Mouse (Mus musculus) stomach, embryonic 15.5 days (tissue): Measurements from ENCODE around the gene Gm6588. TPM values are rescaled to one million over a fixed set of nuclear protein-coding genes. Genes with fewer than 3 reads are reported as not detected.
A peak's percentile ranks its signal among the peaks of the same experiment; 100 is the strongest.

Experiments
- ATAC-seq: fragments of 200-750 bp; cut with Nextera tagmentation; 2 replicates; pipeline ENCODE4 v1.8.0; 2017; ENCODE audit warnings: low read depth, moderate number of reproducible peaks, moderate TSS enrichment; ENCODE audit not compliant: insufficient read depth, low FRiP score
- H3K27ac ChIP-seq: fragments of 300-500 bp; sonication (generic); 2 replicates; pipeline ENCODE4 v1.5.1; 2015; ENCODE audit warnings: mild to moderate bottlenecking, inconsistent platforms
- H3K27me3 ChIP-seq: fragments of 300-500 bp; sonication (generic); replicated peaks from 2 replicates; pipeline ENCODE4 v1.6.1; 2015; ENCODE audit warnings: inconsistent platforms
- H3K36me3 ChIP-seq: fragments of 300-500 bp; sonication (generic); 2 replicates; pipeline ENCODE4 v1.6.1; 2015; ENCODE audit warnings: inconsistent platforms
- H3K4me1 ChIP-seq: fragments of 300-500 bp; sonication (generic); 2 replicates; pipeline ENCODE4 v1.6.1; 2015; ENCODE audit warnings: inconsistent platforms
- H3K4me2 ChIP-seq: fragments of 300-500 bp; sonication (generic); 2 replicates; pipeline ENCODE4 v1.6.1; 2015; ENCODE audit warnings: mild to moderate bottlenecking, inconsistent platforms
- H3K4me3 ChIP-seq: fragments of 300-500 bp; sonication (generic); replicated peaks from 2 replicates; pipeline ENCODE4 v1.5.1; 2015; ENCODE audit warnings: inconsistent platforms
- H3K9ac ChIP-seq: fragments of 300-500 bp; sonication (generic); 2 replicates; pipeline ENCODE4 v1.6.1; 2015; ENCODE audit warnings: inconsistent platforms
- H3K9me3 ChIP-seq: fragments of 300-500 bp; sonication (generic); 2 replicates; pipeline ENCODE4 v1.6.1; 2016; ENCODE audit warnings: inconsistent platforms
- WGBS: fragments of 180-500 bp; shearing (Covaris S2); methylation state at CpG from one replicate; pipeline ENCODE4 v1.1.7; 2015; 5-methylcytosine and 5-hydroxymethylcytosine counted together
- polyA plus RNA-seq: library from polyadenylated mRNA; unstranded; fragments of >200 nt; fragmentation: Nextera tagmentation; extraction: Ambion mirVana; gene quantifications from 2 replicates; pipeline ENCODE4 v1.2.1, GENCODE M21; 2015

Gm6588 gene
- polyA plus RNA-seq, 1 experiment from 2014 or later = 0.08 TPM

DNA sequence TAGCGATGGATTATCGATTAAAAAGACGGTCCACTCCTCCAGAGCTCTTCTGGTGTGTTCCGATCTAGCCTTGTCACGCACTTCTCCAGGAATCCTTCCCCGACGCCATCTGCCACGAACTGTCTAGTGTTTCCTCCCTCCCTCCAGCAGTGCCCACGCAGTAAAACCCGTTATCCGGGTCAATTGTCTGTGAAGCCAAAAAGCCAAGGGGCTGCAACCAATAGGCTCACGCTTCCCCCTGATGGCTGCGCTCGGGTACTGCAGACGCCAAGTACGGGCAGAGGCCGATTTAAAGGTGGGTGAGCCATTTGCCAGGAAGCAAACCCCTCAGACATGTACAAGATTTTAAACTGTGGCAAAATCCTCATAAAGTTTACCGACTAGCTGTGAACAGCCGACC, 20.3 kb upstream of the Gm6588 start:
- H3K9me3 ChIP-seq = no peaks in the 10 kb centered on the region
- H3K27ac ChIP-seq = no peak overlapping the region
- no peaks in the 10 kb centered on the region for H3K36me3 ChIP-seq
- H3K4me3 ChIP-seq = no peak overlapping the region
- H3K27me3 ChIP-seq = peaks cover 17% of the 10 kb centered on the region
- no peak for ATAC-seq
- no peaks in the 10 kb centered on the region for H3K4me1 ChIP-seq
- WGBS = 16% methylated on average over 19 of the region's 19 CpGs
- peak overlapping the region; percentile 14; the same call in 1 of the 2 replicates for H3K4me2 ChIP-seq
- no peak overlapping the region for H3K9ac ChIP-seq

DNA sequence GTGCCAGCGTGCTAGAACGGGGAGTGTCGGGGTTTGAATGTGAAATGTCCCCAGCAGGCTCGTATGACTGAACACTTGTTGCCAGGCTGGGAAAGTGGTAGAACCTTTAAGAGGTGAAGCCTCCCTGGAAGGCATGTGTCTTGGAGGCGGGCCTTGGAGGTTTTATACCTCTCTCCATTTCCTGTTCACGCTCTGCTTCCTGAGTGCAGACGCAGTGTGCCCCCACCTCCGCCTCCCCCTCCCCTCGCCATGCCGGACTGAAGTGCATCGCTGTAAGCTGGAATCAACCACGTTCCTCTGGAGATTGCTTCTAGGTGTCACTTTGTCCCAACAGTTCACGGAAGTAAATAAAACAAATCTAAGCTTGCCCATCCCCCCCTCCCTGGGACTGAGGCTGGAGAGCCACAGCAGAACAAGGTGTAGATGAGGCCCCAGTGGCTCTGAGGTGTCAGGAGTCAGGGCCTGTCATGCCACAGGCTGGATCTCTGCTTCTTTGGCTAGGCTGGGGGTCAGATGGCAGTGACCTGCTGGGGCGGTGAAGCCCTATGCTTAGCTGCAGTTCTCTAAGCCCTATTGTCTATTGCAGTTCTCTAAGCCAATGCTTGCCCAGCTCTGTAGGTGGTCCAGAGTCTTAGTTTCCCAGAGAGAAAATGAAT, 18.0 kb upstream of the Gm6588 start:
- Histone ChIP-seq H3K27me3 (peaks cover 11% of the 10 kb centered on the region), H3K4me3 (no peak overlapping the region), H3K9me3 (no peaks in the 10 kb centered on the region), H3K36me3 (no peaks in the 10 kb centered on the region), H3K4me1 (no peaks in the 10 kb centered on the region), H3K27ac (no peak overlapping the region), H3K4me2 (peak overlapping the region; percentile 26; the same call in 1 of the 2 replicates), H3K9ac (no peak overlapping the region)
- 21% methylated on average over 14 of the region's 14 CpGs for WGBS
- no peak for ATAC-seq

DNA sequence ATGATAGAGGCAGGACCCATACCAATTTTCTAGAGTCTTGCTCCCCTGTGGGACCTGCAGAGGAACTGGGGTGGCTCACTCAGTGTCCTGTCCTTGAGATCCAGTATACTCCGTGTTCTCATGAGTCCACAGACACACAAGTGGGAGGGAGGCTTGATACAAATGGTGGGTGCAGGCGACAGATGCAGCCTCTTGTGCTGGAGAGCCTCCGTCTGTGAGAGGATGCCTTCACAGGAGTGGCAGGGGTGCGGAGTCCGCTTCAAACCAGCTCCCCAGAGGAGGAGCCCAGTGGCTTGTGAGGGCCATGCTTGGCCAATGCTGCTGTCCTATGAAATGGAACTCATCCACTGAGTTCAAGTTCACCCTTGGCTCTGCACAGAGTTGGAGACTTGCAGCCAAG, 17.2 kb upstream of the Gm6588 start:
- ATAC-seq = no peak
- no peak overlapping the region for H3K27ac ChIP-seq
- no peak overlapping the region for H3K4me3 ChIP-seq
- no peaks in the 10 kb centered on the region for H3K4me1 ChIP-seq
- H3K9ac ChIP-seq = no peak overlapping the region
- H3K9me3 ChIP-seq = no peaks in the 10 kb centered on the region
- H3K27me3 ChIP-seq = peaks cover 11% of the 10 kb centered on the region
- 79% methylated on average over 5 of the region's 5 CpGs for WGBS
- H3K4me2 ChIP-seq = no peak overlapping the region
- no peaks in the 10 kb centered on the region for H3K36me3 ChIP-seq

DNA sequence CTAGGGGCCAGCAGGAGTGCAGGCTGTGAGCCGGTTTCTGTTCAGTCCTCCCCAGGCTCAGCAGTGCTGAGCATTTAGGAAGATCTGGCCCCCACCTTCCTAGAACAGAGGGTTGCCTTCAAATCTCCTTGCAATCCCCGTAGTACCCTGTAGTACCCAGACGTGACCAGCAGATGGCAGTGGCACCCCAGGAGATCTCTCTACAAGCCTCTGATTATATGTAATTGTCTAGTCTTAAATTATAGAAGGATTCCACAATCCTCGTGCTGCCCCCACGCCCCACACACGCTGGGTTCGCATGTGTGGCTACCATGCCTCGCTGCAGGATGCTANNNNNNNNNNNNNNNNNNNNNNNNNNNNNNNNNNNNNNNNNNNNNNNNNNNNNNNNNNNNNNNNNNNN, 16.2 kb upstream of the Gm6588 start:
- Histone ChIP-seq H3K4me3 (no peak overlapping the region), H3K27me3 (peaks cover 11% of the 10 kb centered on the region), H3K9ac (no peak overlapping the region), H3K27ac (no peak overlapping the region), H3K36me3 (no peaks in the 10 kb centered on the region), H3K9me3 (no peaks in the 10 kb centered on the region), H3K4me2 (no peak overlapping the region), H3K4me1 (no peaks in the 10 kb centered on the region)
- WGBS = 2% methylated on average over 8 of the region's 8 CpGs
- no peak for ATAC-seq

DNA sequence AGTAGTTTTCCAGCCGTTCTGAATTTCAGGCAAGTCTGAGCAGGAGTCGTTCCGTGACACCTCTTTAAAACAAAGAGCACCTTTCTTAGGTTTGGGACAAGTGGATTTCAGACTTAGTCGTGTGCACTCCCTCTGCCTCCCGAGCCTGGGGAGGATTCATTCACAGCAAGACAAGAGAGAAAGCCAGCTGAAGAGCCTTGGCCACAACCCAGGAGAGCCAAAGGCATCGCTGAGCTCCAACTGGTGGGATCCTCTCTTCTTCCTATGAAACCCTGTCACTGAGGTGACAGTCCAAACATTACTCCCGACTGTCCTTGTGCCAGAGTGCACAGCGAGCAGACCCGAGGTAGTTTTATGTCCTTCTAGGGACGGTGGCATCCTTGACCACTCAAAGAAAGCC, 10.7 kb upstream of the Gm6588 start:
- H3K27me3 ChIP-seq = no peaks in the 10 kb centered on the region
- no peaks in the 10 kb centered on the region for H3K9me3 ChIP-seq
- H3K4me2 ChIP-seq = no peak overlapping the region
- no peak overlapping the region for H3K4me3 ChIP-seq
- H3K27ac ChIP-seq = no peak overlapping the region
- H3K36me3 ChIP-seq = no peaks in the 10 kb centered on the region
- 49% methylated on average over 10 of the region's 10 CpGs for WGBS
- H3K9ac ChIP-seq = no peak overlapping the region
- no peaks in the 10 kb centered on the region for H3K4me1 ChIP-seq
- ATAC-seq = no peak

DNA sequence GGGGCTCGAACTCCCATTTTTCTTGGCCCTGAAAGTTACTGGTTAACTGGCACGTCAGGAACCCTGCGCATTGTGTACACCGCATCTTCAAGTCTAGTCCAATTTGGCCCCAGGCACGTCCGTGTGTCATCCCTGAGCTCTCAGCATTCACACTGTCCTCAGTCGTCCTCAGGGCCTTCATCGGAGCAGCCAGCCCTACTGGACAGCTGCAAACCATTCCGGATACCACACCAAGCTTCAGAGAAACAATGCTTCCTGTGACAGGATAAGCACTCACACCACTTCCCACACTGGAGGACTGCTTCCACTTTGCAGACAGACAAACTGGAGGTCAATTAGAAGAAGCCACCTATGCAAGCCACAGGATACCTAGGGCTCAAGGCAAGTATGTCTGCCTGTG, 3.9 kb downstream of the Gm6588 start:
- no peak overlapping the region for H3K9ac ChIP-seq
- no peaks in the 10 kb centered on the region for H3K4me1 ChIP-seq
- WGBS = 66% methylated on average over 9 of the region's 9 CpGs
- H3K27me3 ChIP-seq = 0 out of 2 replicates have a peak, but pooled peaks cover 8% of the 10 kb centered on the region
- H3K4me2 ChIP-seq = no peak overlapping the region
- no peak overlapping the region for H3K4me3 ChIP-seq
- H3K27ac ChIP-seq = no peak overlapping the region
- no peaks in the 10 kb centered on the region for H3K36me3 ChIP-seq
- no peaks in the 10 kb centered on the region for H3K9me3 ChIP-seq
- ATAC-seq = no peak

DNA sequence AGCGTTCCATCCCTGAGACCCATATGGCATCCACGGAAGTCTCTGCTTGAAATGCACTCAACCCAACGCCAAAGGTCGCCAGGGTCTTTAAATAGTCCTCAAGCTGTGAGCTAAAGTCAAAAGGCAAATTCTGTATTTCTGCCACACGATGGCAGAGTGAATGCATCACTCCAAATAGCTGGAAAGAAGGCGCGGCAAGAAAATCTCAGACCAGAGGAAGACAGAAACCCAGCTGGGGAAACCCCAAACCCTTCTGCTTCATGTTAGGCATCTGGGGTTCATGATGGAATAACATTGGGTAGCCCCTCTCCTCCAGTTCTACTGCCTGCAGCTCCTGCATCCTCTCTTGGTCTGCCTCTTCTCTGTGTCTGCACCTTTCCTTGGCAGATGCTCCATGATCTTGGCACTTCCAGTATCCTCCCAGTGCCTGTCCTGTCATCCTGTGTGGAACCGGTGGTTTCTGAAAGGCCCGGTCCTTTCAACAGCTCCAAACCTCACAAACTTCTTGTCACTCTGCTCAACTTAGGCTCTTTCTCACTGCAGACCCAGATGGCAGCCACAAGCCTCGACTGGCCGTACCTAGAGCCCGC, 5.8 kb downstream of the Gm6588 start:
- Histone ChIP-seq H3K9ac (no peak overlapping the region), H3K4me2 (no peak overlapping the region), H3K4me3 (no peak overlapping the region), H3K27me3 (0 out of 2 replicates have a peak, but pooled peaks cover 3% of the 10 kb centered on the region), H3K9me3 (no peaks in the 10 kb centered on the region), H3K27ac (no peak overlapping the region), H3K36me3 (no peaks in the 10 kb centered on the region), H3K4me1 (no peaks in the 10 kb centered on the region)
- ATAC-seq = no peak
- 58% methylated on average over 12 of the region's 12 CpGs for WGBS

DNA sequence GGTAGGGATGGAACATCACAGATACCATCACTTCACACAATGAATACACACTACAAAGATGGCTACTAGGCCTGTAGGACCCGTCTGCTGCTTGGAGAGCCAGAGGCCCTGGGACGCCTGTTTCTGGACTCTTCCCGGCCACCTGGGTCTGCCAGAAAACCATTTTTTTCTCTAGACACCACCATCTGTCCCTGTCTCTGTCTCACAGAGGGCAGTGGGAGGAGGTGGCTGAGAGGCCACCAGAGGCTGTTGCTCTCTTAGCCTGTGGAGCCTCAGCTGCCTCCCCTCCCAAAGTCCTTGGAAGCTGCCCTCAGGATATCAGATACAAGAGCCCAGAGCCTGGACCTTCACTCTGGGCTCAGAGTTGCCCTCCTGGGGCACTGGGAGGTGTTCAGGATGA, 10.7 kb downstream of the Gm6588 start:
- Histone ChIP-seq H3K27me3 (no peaks in the 10 kb centered on the region), H3K9ac (no peak overlapping the region), H3K36me3 (no peaks in the 10 kb centered on the region), H3K4me2 (no peak overlapping the region), H3K9me3 (no peaks in the 10 kb centered on the region), H3K4me1 (no peaks in the 10 kb centered on the region), H3K4me3 (no peak overlapping the region), H3K27ac (no peak overlapping the region)
- no peak for ATAC-seq
- 62% methylated on average over 3 of the region's 3 CpGs for WGBS

DNA sequence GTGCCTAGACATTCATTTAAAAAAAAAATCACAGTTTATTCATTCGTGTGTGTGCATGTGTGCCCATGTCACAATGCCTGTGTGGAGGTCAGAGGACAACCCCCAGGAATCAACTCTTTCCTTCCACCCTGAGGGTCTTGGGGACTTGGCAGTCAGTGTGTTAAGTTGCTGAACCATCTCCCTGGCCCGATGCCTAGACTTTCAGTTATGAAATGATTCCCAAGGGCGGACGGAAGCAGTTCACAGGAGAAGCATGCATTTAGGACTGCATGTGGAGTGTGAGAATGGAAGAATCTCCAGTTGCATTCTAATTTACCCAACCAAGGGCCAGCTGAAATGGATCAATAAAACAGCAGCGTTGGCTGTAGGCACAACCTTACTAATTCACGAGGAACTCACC, 17.1 kb downstream of the Gm6588 start:
- Histone ChIP-seq H3K36me3 (no peaks in the 10 kb centered on the region), H3K9me3 (no peaks in the 10 kb centered on the region), H3K4me1 (no peaks in the 10 kb centered on the region), H3K9ac (no peak overlapping the region), H3K27ac (no peak overlapping the region), H3K27me3 (no peaks in the 10 kb centered on the region), H3K4me3 (no peak overlapping the region), H3K4me2 (no peak overlapping the region)
- ATAC-seq = no peak
- WGBS = 38% methylated on average over 6 of the region's 6 CpGs

DNA sequence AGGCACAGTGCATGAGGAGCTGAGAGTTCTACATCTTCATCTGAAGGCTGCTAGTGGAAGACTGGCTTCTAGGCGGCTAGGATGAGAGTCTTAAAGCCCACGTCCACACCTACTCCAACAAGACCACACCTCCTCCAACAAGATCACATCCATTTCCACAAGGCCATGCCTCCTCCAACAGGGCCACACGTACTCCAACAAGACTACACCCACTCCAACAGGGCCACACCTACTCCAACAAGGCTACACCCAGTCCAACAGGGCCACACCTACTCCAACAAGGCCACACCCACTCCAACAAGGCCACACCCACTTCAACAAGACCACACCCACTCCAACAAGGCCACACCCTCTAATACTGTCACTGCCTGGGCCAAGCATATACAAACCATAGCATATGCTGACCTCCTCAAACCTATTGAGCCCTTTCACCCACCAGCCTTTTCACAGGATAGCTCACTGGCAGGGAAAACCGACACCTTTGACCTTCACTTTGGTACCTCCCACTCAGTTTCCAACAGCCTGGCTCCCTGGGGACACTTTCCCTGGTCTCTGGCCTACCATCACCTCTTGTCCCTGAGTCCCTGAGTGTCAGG, 19.9 kb downstream of the Gm6588 start:
- ATAC-seq = peak; percentile 42; the same call in 1 of the 2 replicates
- H3K9me3 ChIP-seq = no peaks in the 10 kb centered on the region
- H3K27ac ChIP-seq = no peak overlapping the region
- no peaks in the 10 kb centered on the region for H3K27me3 ChIP-seq
- H3K4me1 ChIP-seq = no peaks in the 10 kb centered on the region
- H3K36me3 ChIP-seq = no peaks in the 10 kb centered on the region
- no peak overlapping the region for H3K4me2 ChIP-seq
- no peak overlapping the region for H3K9ac ChIP-seq
- H3K4me3 ChIP-seq = no peak overlapping the region
- 80% methylated on average over 4 of the region's 4 CpGs for WGBS

DNA sequence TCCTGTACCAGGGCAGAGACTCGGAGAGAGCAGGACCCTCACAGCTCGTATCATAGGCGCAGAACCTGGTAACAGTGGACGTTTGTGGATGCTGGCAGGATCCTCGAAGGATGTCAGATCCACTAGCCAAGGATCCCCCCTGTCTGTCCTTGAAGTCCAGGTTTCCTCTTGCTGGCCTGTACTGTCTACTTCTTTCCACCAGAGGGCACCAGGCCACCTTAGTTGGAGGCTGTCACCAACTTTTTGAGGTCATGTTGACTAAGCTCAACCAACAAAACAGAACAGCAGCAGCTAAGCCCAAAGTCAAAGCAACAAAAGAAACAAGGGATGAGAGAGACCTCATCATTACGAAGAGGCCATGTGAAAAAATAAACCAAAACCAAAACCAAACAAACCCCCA, 20.9 kb downstream of the Gm6588 start:
- no peak overlapping the region for H3K9ac ChIP-seq
- no peaks in the 10 kb centered on the region for H3K27me3 ChIP-seq
- H3K27ac ChIP-seq = no peak overlapping the region
- no peak overlapping the region for H3K4me3 ChIP-seq
- no peaks in the 10 kb centered on the region for H3K9me3 ChIP-seq
- ATAC-seq = no peak
- no peak overlapping the region for H3K4me2 ChIP-seq
- H3K4me1 ChIP-seq = no peaks in the 10 kb centered on the region
- WGBS = 73% methylated on average over 6 of the region's 6 CpGs
- H3K36me3 ChIP-seq = no peaks in the 10 kb centered on the region

DNA sequence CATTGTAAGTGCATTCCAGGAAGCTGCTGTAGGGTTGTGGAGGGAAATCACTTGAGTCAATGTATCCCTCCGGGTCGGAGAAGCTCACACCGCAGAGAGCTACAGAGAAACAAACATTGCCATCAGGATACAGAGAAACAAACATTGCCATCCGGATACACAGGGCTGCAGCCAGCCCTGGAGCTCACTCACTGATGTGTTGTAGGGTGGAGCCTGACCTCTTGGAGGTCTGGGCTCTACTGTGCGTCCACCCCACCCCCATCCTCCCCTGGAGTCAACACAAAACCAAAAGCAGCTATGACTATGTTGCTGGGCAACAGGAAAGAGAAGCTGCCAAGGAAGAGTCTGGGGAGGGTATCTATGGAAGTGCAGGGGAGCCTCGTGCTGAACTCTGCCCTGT, 24.2 kb downstream of the Gm6588 start:
- H3K9ac ChIP-seq = no peak overlapping the region
- 27% methylated on average over 6 of the region's 6 CpGs for WGBS
- no peaks in the 10 kb centered on the region for H3K9me3 ChIP-seq
- H3K4me1 ChIP-seq = no peaks in the 10 kb centered on the region
- no peak overlapping the region for H3K4me2 ChIP-seq
- no peak overlapping the region for H3K4me3 ChIP-seq
- H3K27me3 ChIP-seq = no peaks in the 10 kb centered on the region
- no peak overlapping the region for H3K27ac ChIP-seq
- no peak for ATAC-seq
- H3K36me3 ChIP-seq = no peaks in the 10 kb centered on the region
